Mouse (Mus musculus) limb, embryonic 15.5 days (tissue): Measurements from ENCODE around the gene Ntn4. TPM values are rescaled to one million over a fixed set of nuclear protein-coding genes. Genes with fewer than 3 reads are reported as not detected.

ENCODE experiments used
- ATAC-seq: fragments of 200-750 bp; cut with Nextera tagmentation; 2 replicates; pipeline ENCODE4 v1.8.0; 2017; ENCODE audit warnings: low read depth, moderate TSS enrichment; ENCODE audit not compliant: insufficient number of reproducible peaks, low FRiP score, low TSS enrichment
- H3K27ac ChIP-seq: fragments of 300-500 bp; sonication (generic); 2 replicates; pipeline ENCODE4 v1.5.1; 2015; ENCODE audit warnings: moderate library complexity, mild to moderate bottlenecking, inconsistent platforms
- H3K27me3 ChIP-seq: fragments of 300-500 bp; sonication (generic); 2 replicates; pipeline ENCODE4 v1.6.1; 2015; ENCODE audit warnings: inconsistent platforms
- H3K36me3 ChIP-seq: fragments of 300-500 bp; sonication (generic); 2 replicates; pipeline ENCODE4 v1.6.1; 2015; ENCODE audit warnings: inconsistent platforms
- H3K4me1 ChIP-seq: fragments of 300-500 bp; sonication (generic); 2 replicates; pipeline ENCODE4 v1.6.1; 2015; ENCODE audit warnings: inconsistent platforms
- H3K4me2 ChIP-seq: fragments of 300-500 bp; sonication (generic); 2 replicates; pipeline ENCODE4 v1.6.1; 2015; ENCODE audit warnings: mild to moderate bottlenecking, inconsistent platforms
- H3K4me3 ChIP-seq: fragments of 300-500 bp; sonication (generic); 2 replicates; pipeline ENCODE4 v1.5.1; 2015; ENCODE audit warnings: mild to moderate bottlenecking, inconsistent platforms
- H3K9ac ChIP-seq: fragments of 300-500 bp; sonication (generic); 2 replicates; pipeline ENCODE4 v1.6.1; 2015; ENCODE audit warnings: inconsistent platforms
- H3K9me3 ChIP-seq: fragments of 300-500 bp; sonication (generic); 2 replicates; pipeline ENCODE4 v1.6.1; 2016; ENCODE audit warnings: inconsistent platforms
- WGBS: fragments of 180-500 bp; shearing (Covaris S2); methylation state at CpG from one replicate; pipeline ENCODE4 v1.1.7; 2015; 5-methylcytosine and 5-hydroxymethylcytosine counted together
- polyA plus RNA-seq: library from polyadenylated mRNA; unstranded; fragments of >200 nt; fragmentation: Nextera tagmentation; extraction: Ambion mirVana; gene quantifications from 2 replicates; pipeline ENCODE4 v1.2.1, GENCODE M21; 2015

Ntn4 gene
- polyA plus RNA-seq, 1 experiment from 2014 or later = 1.2 TPM

DNA sequence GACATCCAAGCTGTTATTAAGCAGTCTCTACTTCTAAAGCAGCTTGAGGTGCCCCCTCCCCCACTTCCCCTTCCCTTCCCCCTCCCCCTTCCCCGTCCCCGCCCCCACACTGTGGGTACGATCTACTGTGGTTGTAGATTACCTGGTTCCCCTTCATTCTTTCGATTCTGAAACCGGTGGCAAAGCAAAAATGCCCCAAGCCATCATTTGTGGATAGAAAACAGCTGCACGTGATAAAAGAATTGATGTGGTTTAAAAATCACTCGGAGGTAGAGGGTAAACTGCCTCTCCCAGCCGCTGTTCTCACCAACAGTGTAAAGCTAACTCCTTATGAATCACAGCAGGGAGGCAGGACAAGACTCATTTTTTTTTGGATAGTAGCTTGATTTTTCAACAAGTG, 25.6 kb upstream of the Ntn4 start:
- Histone ChIP-seq H3K27me3 (no peaks in the 10 kb centered on the region), H3K4me2 (no peak overlapping the region), H3K4me1 (no peaks in the 10 kb centered on the region)

DNA sequence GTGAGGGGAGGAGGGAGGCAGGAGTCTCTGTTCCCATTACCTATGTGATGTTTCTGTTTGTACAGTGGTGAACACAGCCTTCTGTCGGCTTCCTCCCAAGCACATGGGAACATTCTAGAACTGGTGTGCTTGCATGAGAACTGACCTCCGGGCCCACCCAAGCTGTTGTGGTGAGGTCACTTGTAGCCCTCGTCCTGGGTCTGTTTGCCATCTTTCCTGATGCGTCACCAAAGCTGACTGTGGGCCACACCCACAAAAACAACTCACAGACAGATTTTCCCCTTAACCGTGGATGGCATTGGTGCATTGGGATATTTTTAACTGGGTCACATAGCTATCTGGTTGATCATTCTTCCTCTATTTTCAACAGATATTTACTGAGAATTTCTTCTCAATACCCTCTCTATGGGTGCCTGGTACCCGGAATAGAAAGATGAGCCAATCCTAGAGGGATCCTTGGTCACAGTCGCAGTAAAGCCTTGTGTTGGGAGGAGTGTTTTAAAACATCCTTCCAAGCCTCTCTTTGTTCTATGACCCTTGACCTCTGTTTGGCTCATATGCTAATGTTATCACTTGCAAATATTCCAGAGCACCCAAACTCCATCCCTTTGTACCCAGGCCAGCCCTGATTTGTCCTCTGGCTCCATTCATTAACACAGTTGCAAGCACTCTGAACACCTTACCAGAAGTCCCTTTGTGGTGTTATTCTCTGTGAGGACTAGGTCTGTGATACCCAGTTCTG, 19.9 kb upstream of the Ntn4 start:
- H3K27me3 ChIP-seq = no peaks in the 10 kb centered on the region
- no peaks in the 10 kb centered on the region for H3K4me1 ChIP-seq
- H3K27ac ChIP-seq = no peak overlapping the region
- 67% methylated on average over 7 of the region's 7 CpGs for WGBS
- H3K9me3 ChIP-seq = no peaks in the 10 kb centered on the region
- H3K36me3 ChIP-seq = no peaks in the 10 kb centered on the region
- H3K9ac ChIP-seq = no peak overlapping the region
- H3K4me2 ChIP-seq = no peak overlapping the region
- no peak for ATAC-seq
- H3K4me3 ChIP-seq = no peak overlapping the region

More for the DNA sequence above, 25.6 kb upstream of the Ntn4 start:
- H3K4me3 ChIP-seq = no peak overlapping the region
- no peaks in the 10 kb centered on the region for H3K36me3 ChIP-seq
- no peaks in the 10 kb centered on the region for H3K9me3 ChIP-seq
- H3K27ac ChIP-seq = no peak overlapping the region
- ATAC-seq = no peak
- no peak overlapping the region for H3K9ac ChIP-seq
- 26% methylated on average over 8 of the region's 8 CpGs for WGBS

DNA sequence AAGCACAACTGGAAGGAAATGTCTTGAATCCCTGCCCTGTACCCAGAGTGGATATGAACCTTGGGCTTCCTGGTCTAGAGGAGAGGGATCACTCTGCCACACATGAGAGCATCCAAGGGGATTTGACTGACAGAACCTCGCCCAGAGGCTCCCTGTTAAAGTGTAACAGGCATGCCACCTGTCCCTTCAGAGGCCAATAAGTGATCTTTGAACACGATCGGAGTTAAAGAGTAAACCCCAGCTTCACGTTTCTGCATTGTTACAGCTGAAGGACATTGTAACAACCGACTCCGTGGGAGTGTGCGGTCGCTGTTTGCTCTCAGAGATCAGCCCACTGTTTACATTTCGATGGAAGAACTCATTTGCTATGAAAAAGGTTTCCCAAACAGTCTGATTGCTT, 16.8 kb upstream of the Ntn4 start:
- no peaks in the 10 kb centered on the region for H3K4me1 ChIP-seq
- no peaks in the 10 kb centered on the region for H3K27me3 ChIP-seq
- no peak overlapping the region for H3K4me3 ChIP-seq
- H3K27ac ChIP-seq = no peak overlapping the region
- no peaks in the 10 kb centered on the region for H3K36me3 ChIP-seq
- whole genome bisulfite sequencing = 57% methylated on average over 9 of the region's 9 CpGs
- no peak for ATAC-seq
- no peak overlapping the region for H3K4me2 ChIP-seq
- H3K9ac ChIP-seq = no peak overlapping the region
- no peaks in the 10 kb centered on the region for H3K9me3 ChIP-seq

DNA sequence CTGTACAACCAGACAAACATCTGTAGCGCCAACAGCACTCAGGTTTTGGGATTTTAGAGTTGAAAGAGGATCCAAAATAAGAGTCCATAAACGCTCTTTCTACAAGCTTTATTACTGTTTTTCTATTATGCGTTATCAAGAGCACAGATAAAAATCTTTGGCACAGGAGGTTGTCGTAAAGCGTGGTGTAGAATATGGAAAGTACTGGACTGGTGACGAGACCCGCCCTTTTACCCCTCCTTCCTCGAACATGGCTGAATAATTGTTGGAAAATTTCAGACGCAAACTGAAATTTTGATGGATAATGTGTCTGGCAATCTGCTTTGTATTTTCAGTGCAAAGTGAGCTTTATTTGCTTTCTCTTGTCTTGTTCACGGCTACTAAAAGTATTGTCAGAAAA, 16.3 kb upstream of the Ntn4 start:
- 58% methylated on average over 10 of the region's 10 CpGs for WGBS
- Histone ChIP-seq H3K4me3 (no peak overlapping the region), H3K9me3 (no peaks in the 10 kb centered on the region), H3K27ac (no peak overlapping the region), H3K27me3 (no peaks in the 10 kb centered on the region), H3K9ac (no peak overlapping the region), H3K4me2 (no peak overlapping the region), H3K4me1 (no peaks in the 10 kb centered on the region), H3K36me3 (no peaks in the 10 kb centered on the region)
- ATAC-seq = no peak

DNA sequence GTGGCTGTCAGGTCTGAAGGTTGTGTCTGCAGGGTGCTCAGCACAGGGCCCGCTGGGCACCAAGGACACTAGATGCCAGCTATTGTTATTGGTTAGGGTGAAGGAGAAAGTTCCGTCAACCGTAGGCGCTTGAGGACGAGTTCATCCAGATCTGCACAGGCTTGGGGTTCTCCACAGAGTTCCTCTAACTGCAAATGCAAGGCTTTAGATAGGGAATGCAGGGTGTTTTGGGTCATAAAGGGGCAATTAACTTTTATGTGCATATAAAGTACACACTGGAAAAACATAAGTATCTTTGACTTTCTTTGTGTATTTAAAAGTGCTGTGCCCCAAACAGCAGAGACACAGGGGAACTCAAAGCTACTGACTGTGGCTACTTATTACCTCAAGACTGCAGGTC, 10.2 kb upstream of the Ntn4 start:
- H3K9ac ChIP-seq = no peak overlapping the region
- no peak overlapping the region for H3K27ac ChIP-seq
- H3K27me3 ChIP-seq = no peaks in the 10 kb centered on the region
- H3K9me3 ChIP-seq = no peaks in the 10 kb centered on the region
- no peaks in the 10 kb centered on the region for H3K4me1 ChIP-seq
- 77% methylated on average over 5 of the region's 5 CpGs for WGBS
- H3K4me3 ChIP-seq = no peak overlapping the region
- no peaks in the 10 kb centered on the region for H3K36me3 ChIP-seq
- ATAC-seq = no peak
- H3K4me2 ChIP-seq = no peak overlapping the region

DNA sequence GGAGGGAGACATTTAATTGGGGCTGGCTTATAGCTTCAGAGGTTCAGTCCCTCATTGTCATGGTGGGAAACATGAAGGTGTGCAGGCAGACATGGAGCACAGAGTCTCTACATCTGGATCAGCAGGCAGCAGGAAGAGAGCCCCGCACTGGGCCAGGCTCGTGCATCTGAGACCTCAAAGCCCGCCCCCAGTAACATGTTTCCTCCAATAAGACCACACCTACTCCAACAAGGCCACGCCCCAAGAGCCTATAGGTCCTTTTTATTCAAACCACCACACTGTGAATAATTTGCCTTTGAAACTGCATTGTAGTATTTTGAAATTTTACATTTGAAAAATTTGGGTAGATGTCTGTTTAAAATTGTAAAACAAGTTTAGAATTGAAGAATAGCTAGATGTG, 8.4 kb upstream of the Ntn4 start:
- Histone ChIP-seq H3K4me1 (0 out of 2 replicates have a peak, but pooled peaks cover 3% of the 10 kb centered on the region), H3K9me3 (no peaks in the 10 kb centered on the region), H3K36me3 (no peaks in the 10 kb centered on the region), H3K27ac (no peak overlapping the region), H3K4me2 (no peak overlapping the region), H3K9ac (no peak overlapping the region), H3K4me3 (no peak overlapping the region), H3K27me3 (no peaks in the 10 kb centered on the region)
- WGBS = 76% methylated on average over 4 of the region's 4 CpGs
- no peak for ATAC-seq

DNA sequence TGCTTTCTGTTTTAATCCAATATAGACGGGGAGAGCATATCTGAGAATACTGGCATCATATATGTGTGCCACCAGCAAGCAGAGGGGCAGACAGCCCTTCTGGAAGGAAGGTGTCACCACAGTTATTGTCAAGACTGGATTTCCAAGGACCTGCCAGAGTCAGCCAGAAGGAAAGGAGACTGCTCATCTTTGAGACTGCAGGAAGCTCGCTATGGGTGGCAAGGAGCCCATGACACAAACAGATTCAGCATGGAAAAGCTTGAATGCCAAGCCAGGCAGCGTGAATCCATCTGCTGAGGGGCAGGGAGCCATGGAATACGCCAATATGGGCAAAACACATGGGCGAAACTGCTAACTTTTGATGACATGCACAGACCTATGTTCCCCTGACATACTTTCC, 6.9 kb upstream of the Ntn4 start:
- Histone ChIP-seq H3K4me3 (no peak overlapping the region), H3K9me3 (no peaks in the 10 kb centered on the region), H3K27ac (no peak overlapping the region), H3K9ac (no peak overlapping the region), H3K4me2 (no peak overlapping the region), H3K4me1 (0 out of 2 replicates have a peak, but pooled peaks cover 3% of the 10 kb centered on the region), H3K36me3 (no peaks in the 10 kb centered on the region), H3K27me3 (peaks cover 6% of the 10 kb centered on the region; the same call in 1 of the 2 replicates)
- ATAC-seq = no peak
- 84% methylated on average over 5 of the region's 5 CpGs for WGBS

DNA sequence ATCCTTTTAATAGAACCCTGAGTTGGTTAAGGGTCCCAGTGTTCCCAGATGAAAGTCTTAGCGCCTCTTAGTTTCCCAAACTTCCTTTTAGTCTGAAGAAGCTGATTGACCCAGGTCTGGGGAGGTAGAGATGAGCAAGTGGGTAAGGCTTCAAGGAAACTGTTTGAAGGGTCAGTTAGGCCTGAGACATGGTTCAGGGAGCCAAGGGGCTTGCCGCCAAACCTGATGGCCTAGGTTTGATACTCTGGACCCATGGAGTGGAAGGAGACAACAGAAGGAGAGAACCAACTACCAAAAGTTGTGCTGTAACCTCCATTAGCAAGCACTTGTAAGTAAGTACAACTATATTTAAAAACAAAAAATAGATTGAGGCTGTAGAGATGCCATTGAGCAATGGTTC, 6.5 kb upstream of the Ntn4 start:
- Histone ChIP-seq H3K4me3 (no peak overlapping the region), H3K27me3 (peaks cover 6% of the 10 kb centered on the region; the same call in 1 of the 2 replicates), H3K9ac (no peak overlapping the region), H3K27ac (no peak overlapping the region), H3K4me1 (0 out of 2 replicates have a peak, but pooled peaks cover 3% of the 10 kb centered on the region), H3K36me3 (no peaks in the 10 kb centered on the region), H3K4me2 (no peak overlapping the region), H3K9me3 (no peaks in the 10 kb centered on the region)
- ATAC-seq = no peak
- 94% methylated on average over 2 of the region's 2 CpGs for WGBS

DNA sequence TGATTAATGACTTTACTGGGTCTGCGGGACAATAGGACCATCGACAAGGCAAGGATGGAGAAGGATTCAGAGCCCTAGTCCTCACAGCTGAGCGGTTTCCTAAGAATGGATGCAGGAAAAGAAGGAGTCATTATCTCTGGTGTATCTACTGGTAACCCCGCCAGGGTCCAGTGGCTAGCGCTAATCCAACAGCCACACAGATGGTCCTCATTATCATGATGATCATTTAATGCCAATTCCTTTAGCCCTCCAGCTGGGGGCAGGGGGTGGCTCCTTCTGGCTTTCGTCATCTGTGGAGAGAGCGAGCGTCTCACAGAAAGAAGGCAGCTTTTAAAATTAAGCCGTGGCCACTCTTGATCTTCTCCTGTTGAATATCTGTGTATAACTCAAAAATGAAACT, 4.5 kb upstream of the Ntn4 start:
- 31% methylated on average over 9 of the region's 9 CpGs for WGBS
- ATAC-seq = no peak
- peaks cover 12% of the 10 kb centered on the region for H3K4me1 ChIP-seq

DNA sequence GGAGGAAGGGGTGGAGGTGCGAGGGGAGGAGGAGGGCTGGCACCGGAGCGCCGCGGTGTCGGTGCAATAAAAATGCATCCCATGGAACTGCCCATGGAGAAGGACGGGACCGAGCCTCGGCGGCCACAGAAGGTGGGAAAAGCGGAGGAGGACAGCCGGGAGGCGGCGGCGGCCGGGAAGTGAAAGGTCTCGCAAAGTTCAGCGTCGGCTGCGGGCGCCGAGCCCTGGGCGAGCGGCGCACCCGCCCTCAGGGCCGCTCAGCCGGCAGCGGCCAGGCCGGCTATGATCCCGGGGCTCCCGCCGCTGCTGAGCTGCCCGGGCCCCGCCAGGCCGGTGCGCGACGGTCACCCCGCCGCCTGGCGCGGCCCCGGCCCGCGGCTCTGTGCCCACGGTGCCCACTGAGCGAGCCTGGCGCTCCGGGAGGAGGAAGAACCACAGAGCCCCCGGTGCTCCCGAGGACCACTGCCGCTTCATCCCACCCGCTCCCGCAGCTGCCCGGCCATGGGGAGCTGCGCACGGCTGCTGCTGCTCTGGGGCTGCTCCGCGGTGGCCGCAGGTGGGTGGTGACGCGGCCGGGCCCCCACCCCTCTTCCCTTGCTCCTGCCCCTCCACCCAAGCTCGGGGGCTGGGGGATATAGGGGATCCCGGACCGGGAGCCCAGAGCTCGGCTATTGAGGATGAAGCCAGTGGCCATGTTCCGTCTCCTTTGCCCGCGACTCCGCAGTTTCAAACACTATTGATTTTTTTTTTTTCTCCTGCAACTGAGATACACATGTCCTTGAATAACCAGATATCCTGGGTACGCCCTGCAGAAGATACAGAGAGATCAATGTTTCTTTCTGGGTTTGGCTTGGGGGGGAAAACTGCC, 706 bp downstream of the Ntn4 start:
- Histone ChIP-seq H3K27ac (peak overlapping the region; percentile 22; the same call in 1 of the 2 replicates), H3K4me2 (peak overlapping the region; percentile 99), H3K9ac (peak overlapping the region; percentile 76), H3K4me1 (peaks cover 33% of the 10 kb centered on the region), H3K36me3 (no peaks in the 10 kb centered on the region), H3K9me3 (no peaks in the 10 kb centered on the region), H3K4me3 (peak overlapping the region; percentile 75), H3K27me3 (peaks cover 15% of the 10 kb centered on the region)
- WGBS = under 1% methylated on average over 53 of the region's 73 CpGs
- ATAC-seq = peak; percentile 35; the same call in 1 of the 2 replicates

More for the DNA sequence above, 4.5 kb upstream of the Ntn4 start:
- H3K4me3 ChIP-seq = no peak overlapping the region
- H3K9me3 ChIP-seq = no peaks in the 10 kb centered on the region
- H3K27me3 ChIP-seq = peaks cover 12% of the 10 kb centered on the region; the same call in 1 of the 2 replicates
- no peak overlapping the region for H3K9ac ChIP-seq
- H3K4me2 ChIP-seq = no peak overlapping the region
- H3K27ac ChIP-seq = no peak overlapping the region
- H3K36me3 ChIP-seq = no peaks in the 10 kb centered on the region

DNA sequence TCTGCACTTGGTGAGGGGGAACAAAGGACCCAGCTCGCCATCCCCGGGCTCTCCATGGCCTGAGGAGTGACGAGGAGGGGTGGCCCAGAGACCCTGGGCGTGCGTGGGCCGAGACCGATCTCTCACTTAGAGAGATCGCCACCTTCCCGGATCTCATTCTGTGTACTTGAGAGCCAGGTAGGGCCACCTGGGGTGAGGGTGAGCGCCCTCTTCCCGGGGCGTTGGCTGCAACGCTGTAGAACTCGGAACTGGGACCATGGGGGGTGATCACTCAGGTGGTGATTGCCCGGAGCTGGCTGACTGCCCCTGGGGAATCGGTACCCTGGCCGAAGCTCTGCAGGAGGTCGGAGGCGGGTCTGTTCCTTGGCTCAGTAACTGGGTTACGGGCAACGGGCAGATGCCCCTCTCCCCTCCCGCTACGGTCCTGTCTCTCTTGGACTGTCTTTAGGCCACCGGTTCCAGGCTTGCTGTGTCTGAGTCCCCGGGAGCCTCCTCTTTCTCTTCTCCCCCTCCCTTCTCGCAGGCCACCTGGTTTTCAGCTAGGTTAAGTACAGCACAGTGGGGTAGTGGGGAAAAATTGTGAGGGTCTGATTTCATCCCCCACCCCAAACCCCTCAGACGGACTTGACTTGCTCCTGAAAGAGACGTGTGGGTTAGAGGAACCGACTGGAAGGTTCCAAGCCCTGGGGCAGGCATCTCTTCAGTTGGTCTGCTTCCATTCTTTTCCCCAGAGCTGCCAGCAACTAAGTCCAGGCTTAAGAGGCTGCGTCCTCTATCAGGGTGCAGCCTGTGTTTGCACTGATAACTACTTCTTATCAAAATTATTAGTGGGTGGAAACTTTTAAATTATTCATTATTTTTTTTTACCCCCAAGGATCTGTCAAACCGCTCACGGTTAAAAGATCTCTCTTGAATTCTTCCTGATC, 1.6 kb downstream of the Ntn4 start:
- no peak for ATAC-seq
- no peaks in the 10 kb centered on the region for H3K36me3 ChIP-seq
- peak overlapping the region; percentile 26 for H3K9ac ChIP-seq
- 5% methylated on average over 32 of the region's 32 CpGs for WGBS
- peak overlapping the region; percentile 99 for H3K4me2 ChIP-seq
- no peaks in the 10 kb centered on the region for H3K9me3 ChIP-seq
- H3K4me1 ChIP-seq = peaks cover 33% of the 10 kb centered on the region
- H3K4me3 ChIP-seq = peak overlapping the region; percentile 75
- H3K27ac ChIP-seq = no peak overlapping the region
- peaks cover 15% of the 10 kb centered on the region for H3K27me3 ChIP-seq
